Mouse (Mus musculus): ENCODE measurements at regions not wholly inside any gene's neighbourhood (a gene's known extent, or its start where the extent isn't known, plus 50 kb on each side); places are given as distances from the start of the nearest gene placed in this dataset.

GRCm38 (mm10) chr12:15649226-15649625 lies 167.5 kb downstream of the Trib2 start:
- H3K4me3 ChIP-seq, result no peak overlapping the region
- DNase-seq, result no peak
- peak overlapping the region; percentile 28; the same call in 1 of the 2 replicates for H3K27ac ChIP-seq
- intact Hi-C loops (cut with DNase I), result no loop called here
- no peak for TF ChIP-seq CTCF (IDR thresholded peaks at IDR 0.05)

DNA sequence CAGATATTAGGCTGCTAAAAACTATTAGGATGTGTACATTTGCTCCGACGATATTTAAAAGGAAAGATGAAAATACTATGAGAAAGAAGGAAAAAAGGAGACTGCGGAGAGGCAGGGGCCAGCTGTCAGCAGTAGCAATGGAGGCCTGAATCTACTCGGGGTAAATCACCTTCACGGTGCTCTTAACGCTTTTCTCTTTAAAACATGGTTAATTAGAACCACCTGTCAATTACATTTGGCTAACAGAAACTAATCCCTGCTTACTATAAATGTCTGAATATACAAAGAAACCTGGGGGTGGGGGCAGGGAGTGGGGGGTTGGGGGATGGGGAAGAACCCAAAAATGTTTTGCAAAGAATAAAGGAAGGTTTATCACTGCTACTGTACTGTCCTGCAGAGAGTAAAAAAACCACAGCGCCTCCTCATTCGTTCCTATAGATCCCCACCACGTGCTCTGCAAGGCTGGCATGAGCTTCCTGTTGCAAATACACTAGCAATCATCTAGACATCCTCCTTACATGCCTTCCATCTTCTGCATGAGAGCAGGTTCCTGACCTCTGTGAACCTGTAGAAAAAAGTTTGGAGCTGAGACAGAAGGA lies 172.5 kb downstream of the Trib2 start:
- TF ChIP-seq CTCF (IDR thresholded peaks at IDR 0.05), result no peak
- DNase-seq, result no peak
- intact Hi-C loops (cut with DNase I), result no loop called here
- H3K4me3 ChIP-seq, result no peak overlapping the region
- no peak overlapping the region for H3K27ac ChIP-seq

- intact Hi-C loops (cut with DNase I), result no loop called here
- H3K27ac ChIP-seq, result no peak overlapping the region
- DNase-seq, result no peak
- no peak overlapping the region for H3K4me3 ChIP-seq
- no peak for TF ChIP-seq CTCF (IDR thresholded peaks at IDR 0.05)
Measured at GRCm38 (mm10) chr12:15643669-15644068, 173.1 kb downstream of the Trib2 start.

- Histone ChIP-seq H3K27ac (peak overlapping the region; percentile 58; the same call in 1 of the 2 replicates), H3K4me3 (no peak overlapping the region)
- intact Hi-C loops (cut with DNase I), result no loop called here
- DNase-seq, result no peak
- TF ChIP-seq CTCF (IDR thresholded peaks at IDR 0.05), result no peak
Measured at GRCm38 (mm10) chr12:15640320-15640719, 176.4 kb downstream of the Trib2 start.

GRCm38 (mm10) chr12:15629971-15630370 lies 186.8 kb downstream of the Trib2 start:
- intact Hi-C loops (cut with DNase I), result no loop called here
- TF ChIP-seq CTCF (IDR thresholded peaks at IDR 0.05), result no peak
- Histone ChIP-seq H3K27ac (no peak overlapping the region), H3K4me3 (no peak overlapping the region)
- no peak for DNase-seq

- no peak overlapping the region; the same call in 1 of the 2 replicates for H3K27ac ChIP-seq
- no peak overlapping the region for H3K4me3 ChIP-seq
- intact Hi-C loops (cut with DNase I), result no loop called here
- DNase-seq, result no peak
- no peak for TF ChIP-seq CTCF (IDR thresholded peaks at IDR 0.05)
Measured at GRCm38 (mm10) chr12:15619521-15619920, 197.2 kb downstream of the Trib2 start.

- Histone ChIP-seq H3K27ac (peak overlapping the region; percentile 63), H3K4me3 (no peak overlapping the region)
- peak; percentile 21 for DNase-seq
- intact Hi-C loops (cut with DNase I), result no loop called here
- no peak for TF ChIP-seq CTCF (IDR thresholded peaks at IDR 0.05)
Measured at GRCm38 (mm10) chr12:15617312-15617711, 199.4 kb downstream of the Trib2 start.

GRCm38 (mm10) chr12:15611847-15612580 lies 204.7 kb downstream of the Trib2 start:
- no peak for DNase-seq
- intact Hi-C loops (cut with DNase I), result no loop called here
- H3K4me3 ChIP-seq, result no peak overlapping the region
- TF ChIP-seq CTCF (IDR thresholded peaks at IDR 0.05), result no peak
- no peak overlapping the region for H3K27ac ChIP-seq

DNA sequence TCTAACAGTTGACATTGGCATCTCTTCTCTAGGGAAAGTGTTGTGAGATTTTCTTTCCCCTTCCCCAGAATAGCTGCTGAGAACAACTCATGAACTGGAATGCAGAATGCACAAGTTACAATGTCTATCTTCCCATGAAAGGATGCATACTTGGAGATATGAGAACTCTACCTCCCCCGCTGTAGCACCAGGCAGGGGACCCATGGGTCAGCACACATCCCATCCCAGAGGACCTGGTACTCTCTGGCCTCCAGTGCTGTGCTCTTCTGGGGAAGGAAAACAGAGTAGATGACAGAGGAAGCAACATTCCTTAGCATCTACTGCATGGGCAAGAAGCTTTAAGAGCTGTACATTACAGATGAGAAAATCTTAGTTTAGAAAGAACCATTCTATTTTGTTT lies 209.6 kb downstream of the Trib2 start:
- TF ChIP-seq CTCF (IDR thresholded peaks at IDR 0.05), result no peak
- intact Hi-C loops (cut with DNase I), result loop anchor here (2.0 to 5.0 kb wide), 3 partner anchors 70 to 208 kb away; no protein-coding TSS in a partner anchor
- H3K27ac ChIP-seq, result peak overlapping the region; percentile 68
- H3K4me3 ChIP-seq, result 0 out of 2 replicates have a peak overlapping the region, but pooled peaks have one; percentile 60
- DNase-seq, result no peak

- H3K27ac ChIP-seq, result peak overlapping the region; percentile 68
- peak; percentile 91 for TF ChIP-seq CTCF (IDR thresholded peaks at IDR 0.05)
- DNase-seq, result no peak
- peak overlapping the region; percentile 60 for H3K4me3 ChIP-seq
- intact Hi-C loops (cut with DNase I), result loop anchor here (2.0 to 5.0 kb wide), 3 partner anchors 69 to 209 kb away; no protein-coding TSS in a partner anchor
Measured at GRCm38 (mm10) chr12:15606095-15606494, 210.6 kb downstream of the Trib2 start.

DNA sequence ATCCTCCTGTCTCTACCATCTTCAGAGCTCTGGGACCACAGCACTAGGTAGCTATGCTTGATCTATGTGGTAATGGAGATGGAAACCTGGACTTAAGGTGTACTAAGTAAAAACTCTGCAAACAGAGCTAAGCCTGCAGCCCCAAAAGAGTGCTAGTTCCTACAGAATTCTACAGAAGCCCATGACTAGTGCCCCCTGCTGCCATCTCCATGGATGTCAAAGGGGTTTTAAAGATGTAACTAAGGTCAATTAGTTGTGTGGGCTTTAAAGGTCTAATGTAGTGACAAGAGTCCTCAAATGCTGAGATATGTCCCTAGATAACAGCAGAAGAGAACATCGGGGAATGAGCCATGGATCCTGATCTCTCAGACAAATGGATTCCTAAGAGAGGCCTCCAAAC lies 212.1 kb downstream of the Trib2 start:
- H3K4me3 ChIP-seq, result no peak overlapping the region
- H3K27ac ChIP-seq, result no peak overlapping the region
- 0 out of 2 replicates have a peak, but pooled peaks have one; percentile 7 for TF ChIP-seq CTCF (IDR thresholded peaks at IDR 0.05)
- DNase-seq, result no peak
- intact Hi-C loops (cut with DNase I), result loop anchor here (5.0 kb wide), 2 partner anchors 67 to 103 kb away; no protein-coding TSS in a partner anchor

DNA sequence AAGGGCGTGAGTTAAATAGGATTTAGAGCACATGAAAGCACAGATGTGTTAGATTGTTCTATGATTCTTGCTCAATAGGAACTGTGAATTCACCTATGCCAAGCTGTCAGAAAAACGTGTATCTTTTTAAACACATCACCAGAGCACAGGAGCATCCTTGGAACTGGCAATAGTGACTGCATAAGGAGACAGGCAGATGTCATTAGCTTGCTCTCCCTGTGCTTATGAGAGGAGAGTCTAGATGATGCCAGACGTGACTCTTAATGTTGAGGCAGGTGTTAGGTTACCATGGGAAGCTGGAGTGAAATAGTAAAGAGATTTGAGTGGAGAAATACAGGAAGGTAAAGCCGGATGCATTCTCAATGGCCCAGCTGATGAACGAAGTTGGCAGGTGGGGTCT lies 212.8 kb downstream of the Trib2 start:
- no peak for TF ChIP-seq CTCF (IDR thresholded peaks at IDR 0.05)
- peak overlapping the region; percentile 25; the same call in 1 of the 2 replicates for H3K27ac ChIP-seq

DNA sequence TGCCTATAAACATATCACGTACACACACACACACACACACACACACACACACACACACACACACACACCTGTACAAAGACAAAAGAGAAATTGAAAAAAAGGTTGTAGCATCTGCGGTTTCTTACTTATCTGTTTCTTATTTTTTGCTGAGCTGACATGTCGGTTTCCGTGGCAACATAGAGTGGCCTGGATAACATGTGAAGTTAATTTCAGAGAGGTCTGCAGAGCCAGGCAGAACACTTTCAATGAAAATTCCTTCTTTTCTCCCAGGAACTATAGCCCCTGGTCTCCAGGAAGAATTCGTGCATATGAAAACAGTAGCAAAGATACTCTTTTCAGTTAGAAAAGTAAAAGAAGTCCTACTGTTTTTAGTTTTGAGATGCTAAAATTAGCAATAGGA lies 213.4 kb downstream of the Trib2 start:
- intact Hi-C loops (cut with DNase I), result no loop called here
- H3K4me3 ChIP-seq, result no peak overlapping the region
- TF ChIP-seq CTCF (IDR thresholded peaks at IDR 0.05), result no peak
- no peak overlapping the region for H3K27ac ChIP-seq
- DNase-seq, result no peak

More for the DNA sequence above, 212.8 kb downstream of the Trib2 start:
- no peak overlapping the region for H3K4me3 ChIP-seq
- DNase-seq, result no peak
- intact Hi-C loops (cut with DNase I), result no loop called here
